Mouse (Mus musculus): ENCODE results near the gene Tnfaip2.

The Tnfaip2 gene

DNA sequence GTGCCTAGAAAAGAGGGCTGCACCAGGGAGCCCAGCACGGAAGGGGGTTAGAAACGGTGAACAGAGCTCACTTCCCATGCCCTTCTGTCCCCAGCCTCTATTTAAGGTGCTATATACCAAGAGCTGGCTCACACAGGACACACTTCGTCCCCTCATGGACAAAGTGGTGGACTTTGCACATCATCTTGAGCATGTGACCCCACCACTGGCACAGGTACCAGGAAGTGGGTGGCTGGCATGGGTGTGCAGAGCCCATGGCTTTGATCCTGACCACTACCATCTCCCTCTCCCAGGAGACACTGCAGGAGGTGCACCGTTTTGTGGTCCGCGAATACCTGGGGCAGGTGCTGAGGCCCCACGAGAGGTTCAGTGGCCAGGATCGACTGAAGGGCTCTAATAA, 13.9 kb upstream of the Tnfaip2 start:
- no peak for DNase-seq

DNA sequence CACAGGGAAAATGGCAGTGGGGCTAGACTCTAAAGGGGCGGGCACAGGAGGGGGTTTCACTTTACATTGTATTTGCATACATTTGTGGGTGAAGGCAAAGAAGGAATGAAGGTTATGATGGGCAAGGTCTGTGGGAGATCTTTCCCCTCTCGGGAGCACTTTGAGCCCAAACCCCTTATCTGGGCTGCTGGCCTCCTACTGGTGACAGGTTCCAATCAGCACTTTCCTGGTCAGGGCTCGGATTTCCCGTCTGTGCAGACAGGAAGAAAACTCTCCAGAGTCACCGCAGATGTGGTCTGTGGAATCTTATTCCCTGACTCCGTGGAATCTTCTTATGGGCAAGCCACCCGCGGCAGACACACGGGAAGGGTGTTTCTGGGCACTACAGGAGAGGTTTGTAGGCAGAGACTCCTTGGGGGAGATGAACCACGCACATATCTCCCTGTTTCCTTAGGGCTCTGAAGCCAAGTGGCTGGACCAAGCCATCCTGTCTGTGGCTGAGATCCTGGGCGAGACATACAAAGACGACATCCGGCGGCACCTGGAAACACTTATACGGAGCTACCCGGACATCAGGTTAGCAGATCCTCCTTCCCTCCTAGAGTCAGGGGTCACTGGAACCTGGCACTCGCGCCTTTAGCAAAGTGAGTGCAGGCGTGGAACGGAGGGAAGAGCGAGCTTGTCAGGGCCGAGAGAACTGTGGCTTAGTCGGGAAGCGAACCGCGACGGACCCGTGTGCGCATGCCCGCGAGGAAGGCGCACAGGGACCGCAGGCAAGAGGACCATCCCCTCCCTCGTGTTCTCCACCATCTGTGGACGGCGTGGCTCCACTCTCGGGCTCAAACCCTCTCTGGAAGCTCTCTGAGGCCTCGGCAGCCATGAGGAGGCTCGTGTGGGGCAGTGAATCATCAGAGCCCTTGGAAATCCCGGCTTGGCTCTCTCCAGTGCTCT, 13.0 kb upstream of the Tnfaip2 start:
- peak; percentile 56 for DNase-seq

DNA sequence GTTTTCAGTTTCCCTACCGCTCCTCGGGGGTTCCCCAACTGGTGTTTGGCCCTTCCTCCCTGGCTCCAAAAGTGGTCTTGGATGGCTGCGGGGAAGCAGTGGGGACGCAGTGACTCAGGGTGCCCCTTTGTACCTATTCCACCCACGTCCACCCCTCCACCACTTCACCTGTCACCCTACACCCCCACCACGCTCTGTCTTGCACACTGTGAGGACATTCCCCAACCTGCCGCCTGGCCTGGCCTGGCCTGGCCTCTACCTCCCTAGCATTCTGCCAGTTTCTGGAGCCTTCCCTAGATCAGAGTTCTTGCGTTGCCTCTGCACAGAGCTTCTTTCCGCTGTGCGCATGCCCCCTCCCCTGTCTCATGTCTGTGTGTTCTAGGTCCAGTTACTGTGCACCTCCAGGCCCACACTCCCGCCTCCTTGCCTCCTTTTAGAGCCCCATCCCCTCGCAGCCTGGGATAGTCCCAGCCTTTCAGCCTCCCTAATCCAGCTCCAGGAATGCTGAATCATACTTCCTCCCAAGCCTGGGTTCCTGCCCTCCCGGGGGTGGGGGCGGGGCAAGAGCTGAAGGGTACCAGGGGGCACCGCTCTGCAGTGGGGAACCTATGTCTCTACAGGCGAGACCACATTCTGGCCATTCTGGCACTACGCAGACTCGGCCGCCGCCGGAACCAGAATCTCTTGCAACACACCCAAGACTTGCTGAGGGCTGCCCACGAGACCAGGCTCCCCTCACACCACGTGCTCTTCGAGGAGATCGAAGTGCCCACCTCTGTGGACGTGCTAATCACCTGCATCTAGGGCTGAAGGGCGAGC, 12.0 kb upstream of the Tnfaip2 start:
- DNase-seq: peak; percentile 40

DNA sequence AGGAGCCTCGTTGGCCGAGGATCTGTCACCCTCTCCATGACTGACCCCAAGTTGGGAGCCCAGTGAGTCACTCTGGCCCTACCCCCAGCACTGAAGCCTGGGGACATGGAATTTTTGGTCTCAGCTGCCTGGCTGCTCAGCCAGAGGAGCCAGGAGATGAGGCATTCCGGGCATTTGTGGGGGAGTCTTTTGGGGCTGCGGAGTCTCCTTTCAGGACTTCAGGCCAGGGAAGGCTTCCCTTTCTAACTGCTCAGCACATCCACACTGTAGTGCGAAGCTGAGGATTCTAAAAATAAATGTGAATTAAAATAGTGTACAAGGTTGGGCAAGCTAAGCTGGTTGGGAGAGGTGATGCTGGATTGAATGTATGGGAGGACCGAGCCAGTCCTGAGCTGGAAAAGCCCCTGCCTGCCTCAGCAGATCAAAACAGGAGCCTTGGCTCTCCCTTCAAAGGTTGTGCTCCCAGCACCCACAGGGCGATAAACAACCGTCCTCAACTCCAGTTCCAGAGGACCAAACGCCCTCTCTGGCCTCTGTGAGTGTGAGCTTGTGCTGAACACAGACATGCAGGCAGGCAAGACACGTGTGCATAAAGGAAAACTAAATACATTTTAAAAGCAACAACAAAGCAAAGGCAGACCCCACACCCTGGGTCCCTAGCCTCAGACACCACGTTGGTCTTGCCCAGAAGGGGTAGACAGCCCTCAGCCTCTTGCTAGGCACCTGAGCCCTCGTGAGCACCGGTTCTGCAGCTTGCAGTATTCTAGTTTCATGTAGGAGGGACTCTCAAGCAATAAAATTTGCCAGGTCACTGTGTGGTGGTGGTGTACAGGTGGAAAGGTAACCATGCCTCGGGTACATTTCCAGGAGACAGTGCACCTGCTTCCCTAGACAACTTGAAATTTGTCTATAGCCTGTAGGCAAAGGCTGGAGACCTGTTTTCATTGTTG, 11.1 kb upstream of the Tnfaip2 start:
- DNase-seq: no peak

DNA sequence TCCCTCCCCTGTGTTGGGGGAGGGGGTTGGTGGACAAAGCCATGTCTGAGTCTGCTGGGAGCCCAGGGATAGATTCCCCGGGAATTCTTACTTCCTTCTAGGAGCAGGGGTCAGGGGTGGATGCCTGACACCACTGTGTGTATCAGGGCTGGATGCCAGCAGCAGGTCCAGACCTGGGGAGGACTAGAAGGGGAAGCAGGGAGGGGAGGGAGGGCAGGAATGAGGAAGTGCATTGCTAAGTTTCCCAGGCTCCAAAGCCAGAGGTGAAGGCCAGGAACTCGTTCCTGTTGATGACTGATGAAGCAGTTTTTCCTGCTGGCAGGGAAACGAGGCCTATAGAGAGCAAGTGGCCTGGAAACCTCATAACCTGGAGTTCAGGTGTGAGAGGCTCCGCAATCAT, 10.2 kb upstream of the Tnfaip2 start:
- DNase-seq: no peak

DNA sequence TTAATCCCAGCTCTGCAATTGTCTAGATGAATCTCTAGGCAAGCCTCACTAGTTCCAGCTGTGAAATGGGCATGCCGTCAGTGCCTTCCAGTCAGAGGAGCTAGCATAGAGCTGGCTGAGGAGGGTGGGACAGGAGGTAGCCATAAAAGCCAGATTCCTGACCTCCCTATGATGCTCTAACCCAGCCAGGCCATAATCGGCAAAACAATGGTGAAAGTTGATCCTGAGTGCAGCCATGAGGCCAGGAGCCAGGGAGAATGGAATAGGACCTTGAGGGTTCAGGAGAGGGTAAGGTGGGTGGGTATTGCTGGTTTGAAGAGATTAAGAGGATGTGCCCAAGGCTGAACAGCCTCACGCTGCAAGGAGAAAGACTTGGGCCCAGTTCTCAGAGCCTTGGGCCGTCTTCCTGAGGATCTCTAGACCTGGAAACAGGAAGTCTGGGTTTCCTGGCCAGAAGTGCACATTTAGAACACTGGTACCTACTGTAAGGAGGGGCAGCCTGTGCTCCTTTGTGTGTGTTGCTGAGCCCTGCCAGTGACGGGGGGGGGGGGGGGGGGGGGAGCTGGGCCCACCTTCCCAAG, 9.4 kb upstream of the Tnfaip2 start:
- no peak for DNase-seq

DNA sequence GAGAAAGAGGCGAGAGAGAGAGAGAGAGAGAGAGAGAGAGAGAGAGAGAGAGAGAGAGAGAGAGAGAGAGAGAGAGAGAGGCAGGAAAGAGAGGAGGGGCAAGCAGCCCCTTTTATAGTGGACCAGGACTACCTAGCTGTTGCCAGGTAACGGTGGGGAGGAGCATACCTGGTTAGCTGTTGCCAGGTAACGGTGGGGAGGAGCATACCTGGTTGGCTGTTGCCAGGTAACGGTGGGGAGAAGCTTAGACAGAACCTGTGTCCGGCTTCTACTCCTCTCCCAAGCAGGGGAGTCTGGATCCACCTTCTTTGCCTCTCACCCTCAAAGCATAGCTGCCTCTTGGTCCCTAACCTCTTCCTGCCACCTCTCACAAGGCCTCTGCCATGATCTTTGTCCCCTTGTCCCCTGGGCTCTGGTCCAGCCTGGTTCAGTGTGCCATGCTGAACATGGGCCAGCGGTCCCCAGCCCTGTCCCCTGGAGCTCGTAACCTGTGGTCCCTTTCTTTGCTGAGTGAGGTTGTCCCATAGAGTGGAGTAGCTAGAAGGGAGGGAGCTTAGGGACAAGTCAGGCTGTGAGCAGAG, 8.0 kb upstream of the Tnfaip2 start:
- DNase-seq: no peak

DNA sequence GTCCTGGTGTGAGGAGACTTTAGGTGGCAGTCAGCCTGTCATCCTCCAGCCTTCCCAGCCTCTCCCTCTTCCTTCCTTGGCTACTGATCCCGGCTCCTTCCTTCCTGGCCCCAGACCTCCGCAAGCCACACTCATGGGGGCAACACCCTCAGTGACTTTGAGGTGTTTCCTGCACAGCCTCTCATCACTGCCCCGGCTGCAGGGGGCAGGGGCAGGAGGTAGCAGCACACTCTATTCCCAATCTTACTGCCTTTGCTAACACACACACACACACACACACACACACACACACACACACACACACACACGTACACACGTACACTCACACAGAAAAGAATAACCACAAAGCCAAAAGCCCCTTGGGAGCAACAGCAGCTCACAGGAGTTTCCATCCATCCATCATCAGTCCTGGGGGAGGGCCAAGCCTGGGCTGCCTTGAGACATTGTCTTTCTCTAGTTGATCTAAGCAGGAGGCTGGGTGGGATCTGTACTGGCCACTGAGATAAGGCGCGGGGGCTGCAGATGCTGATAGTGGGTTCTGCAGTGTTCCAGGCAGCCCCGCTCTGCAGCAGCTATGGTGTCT, 7.4 kb upstream of the Tnfaip2 start:
- no peak for DNase-seq

DNA sequence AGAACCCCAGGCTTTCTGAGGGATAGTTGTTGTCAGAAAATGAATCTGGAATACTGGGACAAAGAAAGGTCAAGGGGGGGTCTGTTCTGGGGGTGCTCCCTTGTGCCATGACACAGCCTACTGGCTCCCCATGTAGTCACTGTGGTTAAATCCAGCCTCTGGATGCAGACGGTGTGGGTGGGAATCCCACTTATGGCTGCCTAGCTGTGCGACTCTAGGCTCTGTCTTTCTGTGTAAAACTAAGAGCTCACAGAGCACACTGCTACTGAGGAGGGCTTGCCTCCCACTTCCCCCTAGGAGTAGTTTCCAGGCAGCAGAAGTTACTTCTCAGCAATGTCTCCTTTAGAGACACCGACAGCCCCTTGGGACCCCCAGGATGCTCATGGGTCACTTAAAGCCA, 6.1 kb upstream of the Tnfaip2 start:
- no peak for DNase-seq

DNA sequence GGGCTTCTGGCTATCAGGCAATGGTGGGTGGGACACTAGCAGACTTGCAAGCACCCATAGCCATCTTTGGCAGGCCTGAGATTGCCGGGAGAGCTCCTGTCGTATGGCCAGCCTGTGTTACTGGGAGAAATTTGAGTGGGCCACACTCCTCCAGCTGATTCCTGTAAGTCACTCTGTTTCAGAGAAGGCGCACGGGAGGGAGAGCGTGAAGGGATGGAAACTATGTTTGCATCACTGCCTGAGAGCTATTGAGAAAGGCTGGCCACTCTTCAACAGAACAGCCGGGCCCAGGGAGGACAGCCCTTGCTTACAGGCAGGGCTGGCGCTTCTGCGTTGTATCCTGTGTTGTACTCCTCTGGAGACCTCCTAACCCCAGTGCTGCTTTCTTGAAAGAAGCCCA, 5.6 kb upstream of the Tnfaip2 start:
- DNase-seq: no peak

DNA sequence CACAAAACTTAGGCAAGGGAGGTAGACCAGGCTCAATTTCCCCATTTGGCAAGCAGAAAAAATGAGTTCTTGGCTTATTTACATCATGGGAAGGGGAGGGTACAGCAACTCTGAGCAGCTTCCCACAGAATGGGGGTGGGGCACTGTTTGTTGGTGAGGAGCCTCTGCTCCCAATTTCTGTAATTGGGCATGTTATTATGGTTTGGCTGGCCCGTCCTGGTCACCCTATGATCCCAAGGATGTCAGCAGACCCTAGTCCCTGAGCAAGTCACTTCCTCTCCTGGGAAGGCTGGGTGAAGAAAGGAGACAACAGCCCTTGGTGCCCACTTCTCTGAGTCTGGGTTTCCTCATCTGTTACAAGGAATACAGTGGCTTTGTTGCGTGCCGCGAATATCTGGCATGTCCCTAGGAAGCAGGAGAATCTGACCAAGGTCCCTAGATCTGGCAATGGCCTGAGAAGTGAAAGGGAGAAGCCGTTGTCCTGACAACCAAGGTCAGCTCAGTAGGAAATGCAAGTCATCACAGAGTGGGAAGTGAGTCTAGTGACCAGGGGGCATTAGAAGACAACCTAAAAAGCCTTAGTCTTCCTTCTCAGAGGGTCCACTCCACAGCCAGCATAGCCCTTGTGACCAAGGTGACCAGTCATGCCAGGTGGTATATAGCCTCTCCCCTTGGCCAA, 4.9 kb upstream of the Tnfaip2 start:
- no peak for DNase-seq

DNA sequence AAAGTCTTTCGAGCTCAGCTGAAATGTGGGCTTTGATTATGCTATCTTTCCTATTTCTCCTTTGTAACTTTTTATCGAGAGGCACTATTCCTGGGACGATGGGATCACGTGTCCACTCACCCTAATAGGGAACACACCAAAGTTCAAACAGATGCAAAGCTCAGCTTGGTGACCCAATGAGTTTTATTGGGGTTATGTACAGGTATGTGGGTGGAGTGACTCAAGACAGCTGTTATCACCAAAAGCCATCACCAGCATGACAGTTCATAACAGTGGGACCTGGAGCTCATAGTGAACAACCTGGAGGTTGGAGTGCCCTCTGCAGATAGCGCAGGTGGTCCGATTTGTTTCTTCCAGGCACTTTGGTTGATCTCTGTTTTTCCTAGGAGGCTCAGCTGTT, 3.4 kb upstream of the Tnfaip2 start:
- DNase-seq: no peak

DNA sequence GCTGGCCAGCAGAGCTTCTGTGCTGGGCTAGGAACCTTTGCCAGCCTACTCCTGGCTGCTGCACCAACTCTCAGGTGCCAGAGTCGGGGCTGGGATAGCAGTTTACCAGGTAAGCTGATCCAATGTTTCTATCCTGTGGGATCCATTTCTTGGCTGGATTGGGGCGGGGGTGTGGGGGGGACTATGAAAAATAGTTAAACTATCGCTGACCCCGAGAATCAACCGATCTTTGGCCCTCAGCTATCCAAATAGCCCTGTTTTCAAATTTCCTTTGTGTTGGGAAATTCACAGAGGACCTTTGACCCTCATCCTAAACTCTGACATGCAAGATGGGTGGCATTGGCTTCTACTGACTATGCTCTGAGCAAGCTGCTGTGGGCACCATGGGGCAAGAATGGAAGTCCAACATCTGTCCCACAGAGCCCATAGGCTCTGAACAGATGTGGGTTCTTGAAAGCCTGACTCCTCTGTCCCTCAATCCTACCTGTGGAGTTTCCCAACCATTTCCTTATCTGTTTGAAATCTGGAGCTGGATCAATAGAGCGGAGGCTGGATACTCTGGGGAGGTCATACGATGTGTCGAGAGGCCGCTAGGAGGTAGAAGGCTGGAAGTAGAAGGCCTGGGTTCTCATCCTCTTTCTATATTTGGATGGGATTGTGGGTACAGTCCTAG, 1.4 kb upstream of the Tnfaip2 start:
- no peak for DNase-seq

DNA sequence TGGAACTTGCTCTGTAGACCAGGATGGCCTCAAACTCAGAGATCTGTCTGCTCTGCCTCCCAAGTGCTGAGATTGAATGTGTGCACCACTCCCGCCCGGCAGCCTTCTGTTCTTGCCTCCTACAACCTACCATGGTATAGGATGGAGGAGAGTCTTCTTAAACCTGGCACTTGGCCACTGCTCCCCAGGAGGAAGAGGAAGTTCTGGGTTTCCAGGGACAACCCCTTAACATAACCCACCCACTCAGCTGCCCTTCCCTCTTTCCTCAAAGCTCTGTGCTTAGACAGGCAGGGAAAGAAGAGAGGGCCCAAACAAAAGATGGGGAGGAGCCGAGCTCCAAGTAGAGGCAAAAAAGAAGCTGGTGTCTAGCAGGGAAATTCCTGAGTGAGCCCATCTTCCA, 746 bp upstream of the Tnfaip2 start:
- DNase-seq: no peak

DNA sequence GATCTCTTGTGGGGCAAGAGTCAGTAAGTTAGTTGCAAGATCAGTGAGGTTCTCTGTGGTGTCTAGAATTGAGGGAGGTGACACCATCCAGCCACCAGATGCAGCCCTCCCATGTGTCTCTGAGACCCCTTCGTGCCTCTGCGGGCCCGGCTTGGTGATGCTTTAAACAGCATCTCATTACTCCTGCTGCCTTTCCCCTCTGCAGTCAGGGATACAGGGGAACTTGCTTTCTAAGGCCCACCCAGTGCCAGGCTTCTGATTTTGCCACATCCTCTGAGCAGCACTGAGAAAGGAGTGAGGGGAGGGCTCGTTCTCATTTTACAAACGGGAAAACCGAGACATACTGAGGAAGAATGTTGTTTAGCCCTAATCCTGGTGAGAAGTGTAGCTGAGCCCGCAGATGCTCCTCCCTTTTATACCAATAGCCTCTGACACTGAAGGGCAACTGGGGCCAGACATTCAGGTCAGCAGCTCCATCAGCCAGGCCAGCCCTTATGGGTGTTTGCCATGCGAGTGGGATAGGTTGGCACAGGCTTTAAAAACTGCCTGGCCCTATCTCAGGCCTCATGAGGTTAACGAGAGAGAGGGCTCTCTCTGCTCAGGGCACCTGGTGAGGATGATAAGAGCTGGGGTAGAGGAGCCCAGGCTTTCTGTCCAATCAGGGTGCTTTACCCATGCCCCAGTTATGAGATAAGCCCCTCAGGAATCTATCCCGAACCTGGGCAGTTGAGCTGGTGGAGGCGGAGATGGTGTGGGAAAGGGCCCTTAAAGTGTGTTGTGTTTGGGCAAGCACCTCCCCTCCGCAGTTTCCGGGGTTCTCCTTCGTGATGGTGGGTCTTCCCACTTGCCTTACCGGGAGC, 972 bp downstream of the Tnfaip2 start:
- no peak for DNase-seq

DNA sequence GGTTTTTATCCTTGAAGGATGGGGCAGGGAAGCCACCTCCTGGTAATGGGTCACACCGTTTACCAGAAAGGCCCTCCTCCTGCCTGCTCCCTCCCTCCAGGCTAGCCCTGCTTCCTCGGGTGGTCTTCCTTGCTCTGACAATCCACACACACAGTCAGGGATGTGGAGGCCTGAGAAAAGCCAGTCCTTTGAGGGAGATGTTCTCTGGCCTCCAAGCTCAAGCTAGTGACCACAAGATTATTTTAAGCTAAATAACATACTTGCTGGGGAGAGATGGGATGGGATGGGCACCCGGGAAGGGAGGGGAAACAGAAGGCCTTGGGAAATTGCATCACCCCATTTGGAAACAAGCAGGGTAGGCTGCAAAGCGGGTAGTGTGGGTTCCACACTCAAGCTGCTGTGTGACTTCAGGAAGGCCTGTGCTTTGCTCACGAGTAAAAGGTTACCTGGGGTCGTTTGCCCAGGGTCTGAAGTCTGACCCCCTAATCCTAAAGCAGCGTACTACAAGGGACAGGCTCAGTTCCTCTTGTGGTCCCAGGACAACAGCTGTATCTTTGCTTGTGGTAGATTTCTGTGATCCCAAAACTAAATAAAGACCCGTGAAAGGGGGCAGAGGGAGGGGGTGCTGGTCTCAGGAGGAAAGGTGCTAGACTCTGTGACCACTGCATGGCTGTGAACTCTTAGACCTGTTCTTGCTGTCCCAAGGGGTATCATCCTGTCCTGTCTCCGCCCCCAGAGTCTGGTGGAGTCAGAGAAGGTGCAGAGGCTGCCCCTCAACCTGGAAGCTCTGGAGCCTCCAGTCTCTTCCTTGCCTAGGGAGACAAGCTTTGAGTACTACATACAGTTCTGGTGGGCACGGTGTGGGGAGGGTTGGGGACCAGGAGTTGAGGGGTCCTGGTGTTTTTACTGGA, 1.9 kb downstream of the Tnfaip2 start:
- DNase-seq: no peak

DNA sequence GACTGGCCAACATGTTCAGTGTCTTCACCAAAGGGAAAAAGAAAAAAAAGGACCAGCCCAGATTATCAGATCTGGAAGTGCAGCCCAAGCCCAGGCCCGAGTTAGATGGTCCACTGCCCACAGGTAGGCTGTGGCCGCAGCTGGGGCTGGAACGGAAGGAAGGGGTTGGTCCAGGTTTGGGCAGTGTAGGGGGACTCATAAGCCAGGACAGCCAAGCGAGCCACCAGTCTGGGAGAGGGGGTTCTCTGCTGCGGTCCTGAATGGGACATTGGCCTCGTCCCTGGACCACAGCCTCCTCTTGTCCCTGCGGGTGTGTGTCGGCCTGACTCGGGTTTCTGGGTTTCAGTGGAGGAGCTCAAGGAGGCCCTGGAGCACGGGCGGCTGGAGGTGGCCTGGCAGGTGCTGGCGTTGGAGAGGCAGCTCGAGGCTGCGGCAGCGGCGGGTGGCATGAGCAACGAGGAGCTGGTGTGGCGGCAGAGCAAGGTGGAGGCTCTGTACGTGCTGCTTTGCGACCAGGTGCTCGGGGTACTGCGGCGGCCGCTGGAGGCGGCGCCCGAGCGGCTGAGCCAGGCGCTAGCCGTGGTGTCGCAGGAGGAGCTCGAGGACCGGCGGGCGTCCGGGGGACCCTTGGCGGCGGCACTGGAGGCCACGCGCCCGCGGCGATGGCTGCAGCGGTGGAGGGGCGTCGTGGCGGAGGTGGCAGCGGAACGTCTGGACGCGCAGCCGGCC, 3.1 kb downstream of the Tnfaip2 start:
- DNase-seq: peak; percentile 36

Measured in thymus, postnatal 4 days (tissue).